Mouse (Mus musculus) gastrocnemius, postnatal 36 days (tissue): Measurements from ENCODE around the gene Rnls. TPM values are rescaled to one million over a fixed set of nuclear protein-coding genes. Genes with fewer than 3 reads are reported as not detected.
"Not testable (repeated sequence)": the region's sequence is repeated elsewhere in the genome, so short reads cannot be mapped to it uniquely, and the experiment has no call there.

Experiments used
- DNase-seq, 2 experiments: peaks; one replicate each; pipeline ENCODE4 v3.0.0; 2022
- intact Hi-C: fragments of 180-260 bp; cut with DNase I; formaldehyde crosslinking; loops from one replicate; pipeline ENCODE4 v1.15.1; 2025
- long read RNA-seq, 2 experiments: library from polyadenylated mRNA; stranded (forward); transcript quantifications; one replicate each; pipeline ENCODE4 v2.0.0; 2021
- total RNA-seq, 2 experiments: library from RNA; stranded (reverse); gene quantifications; 2 replicates each; pipeline ENCODE4 v1.2.3; 2021

The Rnls gene
- 10 to 100 TPM in 1 of 2 experiments, 1 to 10 TPM in 1; 9.3 to 10.2 TPM for total RNA-seq
- long read RNA-seq, experiment 1, transcript Rnls-201 (7 exons, 1,597 nt) = major isoform, 15 of 20 reads
- long read RNA-seq, experiment 1, partial matches to known transcripts = 2 of 20 reads
- long read RNA-seq, experiment 1, other reads (novel, unspliced or antisense) = 3 of 20 reads
- long read RNA-seq, experiment 2, transcript Rnls-201 (7 exons, 1,597 nt) = major isoform, 19 of 23 reads
- long read RNA-seq, experiment 2, partial matches to known transcripts = 0 of 23 reads
- long read RNA-seq, experiment 2, other reads (novel, unspliced or antisense) = 2 of 23 reads

DNA sequence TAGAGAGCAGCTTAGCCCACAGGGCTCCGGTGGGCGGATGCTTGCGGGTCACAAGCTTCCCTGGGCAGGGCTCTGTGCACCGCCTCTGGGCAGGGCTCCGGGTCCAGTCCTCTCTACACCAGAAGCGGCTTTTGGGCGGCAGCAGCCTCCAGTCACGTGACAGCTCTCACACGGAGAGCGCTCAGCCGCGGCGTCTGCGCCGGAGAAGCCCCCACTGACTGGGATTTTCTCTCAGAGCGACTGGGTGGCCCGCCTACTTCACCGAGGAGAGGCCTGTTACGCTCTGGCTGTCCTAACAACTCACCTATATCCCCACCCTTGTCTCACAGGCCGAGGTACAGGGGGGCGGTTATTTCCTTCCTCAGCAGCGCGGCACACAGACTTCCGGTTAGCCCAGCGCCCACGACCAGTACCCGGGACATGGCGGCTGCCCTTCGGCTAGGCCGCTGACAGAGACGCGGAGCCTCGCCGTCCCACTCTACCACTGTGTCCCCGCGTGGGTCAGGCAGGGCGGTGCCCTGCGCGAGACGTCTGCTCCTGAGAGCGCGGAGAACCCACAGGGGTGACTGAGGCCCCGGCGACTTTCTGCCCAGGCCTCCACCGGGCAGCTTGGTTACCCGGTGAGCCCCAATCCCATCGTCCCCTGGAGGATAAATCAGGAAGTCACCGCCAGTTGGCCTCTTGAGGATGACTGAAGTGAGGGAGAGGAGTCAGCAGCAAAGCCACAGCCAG lies at the start of gene Rnls:
Gene Rnls, minus strand, starts transcription at position 645 of the 732 bp plus-strand sequence.
- intact Hi-C loops = no loop called here

DNA sequence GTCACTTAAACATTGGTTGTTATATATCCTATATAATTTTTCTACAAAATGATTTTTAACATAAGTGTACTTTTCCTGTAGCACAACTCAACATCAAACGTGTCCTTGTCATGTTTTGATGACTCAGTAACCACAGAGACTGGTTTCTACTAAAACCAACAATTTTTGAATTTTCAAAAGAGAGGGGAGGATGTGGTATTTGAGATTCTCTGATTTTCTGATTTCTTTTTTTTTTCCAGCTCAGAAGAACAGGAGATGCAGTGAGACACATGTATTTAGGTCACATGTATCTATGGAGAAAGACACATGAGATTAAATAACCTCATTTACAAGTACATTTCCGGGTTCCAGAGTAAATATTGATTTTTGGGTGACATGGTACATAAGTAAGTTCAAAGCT lies 37.4 kb upstream of the Rnls start:
- no peak for DNase-seq
- intact Hi-C loops = no loop called here

More for the DNA sequence above, at the start of gene Rnls:
- peak; percentile 76 to 82 for DNase-seq

DNA sequence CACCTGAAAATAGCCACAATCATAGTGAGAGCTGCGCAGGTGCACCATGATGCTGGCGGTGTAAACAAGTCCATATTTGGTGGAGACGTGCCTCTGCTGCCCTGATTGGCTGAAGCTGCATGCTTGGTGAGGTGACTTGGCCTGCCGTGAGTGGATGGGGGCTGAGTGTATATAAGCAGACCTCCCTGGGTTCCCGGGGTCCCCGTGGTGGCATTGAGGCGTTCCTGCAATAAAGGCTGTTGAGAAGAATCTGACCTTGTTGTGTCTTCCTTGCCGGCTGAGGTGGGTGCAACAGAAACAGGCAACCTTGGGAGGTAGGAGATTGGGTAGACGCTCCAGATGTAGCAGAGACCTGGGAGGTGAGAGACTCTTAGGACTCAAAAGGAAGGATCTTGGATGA lies 27.3 kb upstream of the Rnls start:
- intact Hi-C loops, DNase-seq: not testable (repeated sequence)

DNA sequence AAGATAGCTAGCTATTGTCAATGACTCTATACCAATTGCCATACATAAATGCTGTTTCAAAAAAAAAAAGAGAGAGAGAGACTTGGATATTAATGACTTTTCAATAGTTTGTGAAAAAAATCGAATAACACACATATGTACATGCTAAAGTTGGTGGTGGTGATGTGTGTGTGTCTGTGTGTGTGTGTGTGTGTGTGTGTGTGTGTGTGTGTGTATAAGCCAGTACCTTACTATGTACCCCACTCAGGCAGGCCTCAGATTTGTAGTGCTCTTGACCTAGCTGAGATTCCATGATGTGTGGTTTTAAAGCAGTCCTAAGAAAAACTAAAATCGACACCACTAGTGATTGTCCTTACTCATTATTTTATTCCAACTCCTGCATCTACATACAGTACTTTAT lies 11.3 kb downstream of the Rnls start:
- DNase-seq = no peak
- intact Hi-C loops = no loop called here

DNA sequence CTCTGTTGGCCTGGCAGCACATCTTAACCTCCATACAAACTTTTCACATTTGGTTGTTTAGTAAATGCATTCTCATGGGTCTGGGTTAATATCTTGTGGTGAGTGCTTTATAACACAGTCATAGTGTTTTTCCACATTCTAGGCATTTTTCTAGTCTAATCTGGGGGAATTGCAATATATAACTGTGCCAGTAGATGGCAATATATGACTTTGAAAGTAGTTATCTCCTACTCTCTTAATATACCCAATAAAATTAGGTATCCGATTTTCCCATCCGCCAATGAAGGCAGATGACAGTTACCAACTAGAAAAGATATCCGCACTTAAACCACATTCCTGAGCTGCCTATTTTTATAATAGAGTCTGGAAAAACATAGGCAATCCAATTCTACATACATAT lies 11.7 kb downstream of the Rnls start:
- intact Hi-C loops = no loop called here
- DNase-seq = no peak

DNA sequence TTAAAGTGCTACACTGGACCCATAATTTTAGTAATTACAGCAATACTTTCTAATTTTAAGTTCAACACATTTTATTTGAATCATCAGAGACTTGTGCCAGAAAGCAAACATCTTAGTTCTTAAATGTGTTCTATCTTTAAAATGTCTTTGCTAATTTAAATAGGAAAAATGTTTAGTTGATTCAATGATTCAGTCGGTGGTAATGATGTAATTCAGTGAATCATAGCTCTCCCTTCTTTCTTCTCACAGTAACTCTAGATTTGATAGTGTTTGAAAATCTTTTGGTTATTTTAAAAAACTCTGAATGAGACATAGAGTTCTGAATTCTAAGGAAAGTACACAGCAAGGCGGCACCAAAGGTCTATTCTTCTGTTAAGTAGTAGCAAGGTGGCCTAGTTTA lies 23.3 kb downstream of the Rnls start:
- intact Hi-C loops = loop anchor here (5.0 kb wide), 2 partner anchors 142 to 652 kb away; no protein-coding TSS in a partner anchor
- no peak for DNase-seq

DNA sequence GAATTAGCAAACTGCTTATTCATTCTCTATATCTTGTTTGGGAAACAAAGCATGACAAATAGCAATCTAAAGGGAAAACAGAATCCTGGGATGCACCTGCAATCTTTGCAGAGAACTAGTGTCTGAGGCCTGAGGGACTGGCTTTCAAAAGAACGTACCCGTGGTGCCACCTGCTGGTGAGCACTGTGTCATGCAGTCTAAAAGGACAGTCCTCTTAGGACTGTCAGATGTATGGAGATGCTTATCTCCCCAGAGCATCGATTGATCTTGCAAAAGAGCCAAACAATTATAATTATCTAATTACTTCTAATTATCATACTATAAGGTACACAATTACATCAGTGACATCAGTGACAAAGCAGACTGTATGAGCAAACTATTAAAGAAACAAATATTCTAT lies 25.4 kb downstream of the Rnls start:
- intact Hi-C loops = loop anchor here (5.0 kb wide), 2 partner anchors 139 to 649 kb away; no protein-coding TSS in a partner anchor

DNA sequence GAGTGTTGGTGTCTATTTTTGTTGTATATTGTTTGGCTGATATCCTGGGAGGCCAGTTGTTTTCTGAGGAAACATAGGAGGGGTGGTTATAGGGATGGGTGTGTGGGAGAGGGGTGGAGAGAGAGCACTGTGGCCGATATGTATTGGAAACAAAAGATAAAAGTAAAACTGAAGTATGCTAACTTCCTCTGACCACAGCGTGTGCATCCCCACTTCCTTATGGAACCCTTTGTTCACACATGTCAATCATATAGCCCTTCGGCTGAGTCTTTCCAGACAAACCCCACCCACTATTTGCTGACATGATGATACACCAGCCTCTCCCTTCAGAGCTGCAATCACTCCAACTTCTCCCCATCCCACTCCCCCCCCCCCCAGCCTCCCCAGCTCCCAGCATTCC lies 35.1 kb downstream of the Rnls start:
- DNase-seq = no peak
- intact Hi-C loops = no loop called here

More for the DNA sequence above, 25.4 kb downstream of the Rnls start:
- DNase-seq = peak; percentile 35 to 51

DNA sequence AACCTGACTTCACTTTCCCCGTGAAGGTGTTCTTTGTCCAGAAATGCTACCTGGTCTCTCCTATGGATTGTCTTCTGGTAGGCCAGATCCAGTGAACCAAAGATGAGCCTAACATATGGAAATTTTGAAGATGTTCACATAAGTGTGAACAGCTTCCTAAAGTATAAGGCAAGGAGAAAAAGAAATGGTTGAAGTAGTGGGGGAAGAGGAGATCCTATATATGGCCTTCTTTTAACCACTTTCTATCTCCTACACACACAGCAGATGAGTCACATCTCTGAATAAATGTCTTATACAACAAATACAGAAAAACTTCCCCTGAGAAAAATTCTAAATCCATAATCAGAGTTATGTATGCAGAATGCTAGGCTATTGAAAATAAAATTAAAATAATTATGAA lies 52.0 kb downstream of the Rnls start:
- no peak for DNase-seq
- intact Hi-C loops = no loop called here

DNA sequence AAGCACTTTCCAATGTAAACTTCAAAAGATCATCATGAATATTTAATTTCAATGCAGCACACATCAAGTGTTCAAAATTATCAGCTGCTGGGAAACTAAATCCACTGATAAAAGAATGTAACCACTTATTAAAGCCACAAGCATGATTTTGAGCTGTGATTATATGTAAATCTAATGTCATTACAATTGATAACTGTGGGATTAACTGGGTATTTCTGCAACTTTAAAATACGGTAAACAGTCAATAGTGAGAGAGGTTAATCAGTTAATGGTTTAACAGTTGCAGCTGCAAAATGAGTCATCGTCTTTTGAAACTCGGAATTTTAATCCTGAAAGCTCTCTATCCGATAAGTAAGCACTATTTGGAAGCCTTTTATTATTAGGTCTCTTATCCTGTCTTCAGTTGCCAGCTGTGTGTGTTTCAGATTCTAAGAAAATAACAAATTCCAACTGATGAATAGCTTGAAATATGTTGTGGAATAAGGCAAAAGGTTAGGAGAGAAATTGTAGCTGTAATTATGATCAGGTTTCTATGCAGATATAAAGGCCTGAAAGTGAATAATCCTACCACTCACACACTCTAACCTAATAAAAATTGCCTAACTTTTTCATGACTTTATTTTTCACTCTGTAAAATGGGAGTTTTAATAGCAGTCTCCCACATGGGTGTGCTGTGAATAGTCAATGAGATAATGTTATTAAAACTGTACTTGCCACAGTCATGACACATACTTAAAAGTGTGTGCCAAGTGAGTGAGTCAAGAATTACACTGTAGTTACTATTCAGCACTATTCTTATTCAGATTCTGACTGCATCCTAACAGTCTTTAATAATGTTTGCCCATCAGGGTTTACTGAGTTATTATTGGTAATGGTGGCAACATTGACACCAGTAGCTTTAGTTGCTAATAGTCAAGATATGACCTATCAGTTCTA lies 65.1 kb downstream of the Rnls start:
- no peak for DNase-seq
- intact Hi-C loops = no loop called here

DNA sequence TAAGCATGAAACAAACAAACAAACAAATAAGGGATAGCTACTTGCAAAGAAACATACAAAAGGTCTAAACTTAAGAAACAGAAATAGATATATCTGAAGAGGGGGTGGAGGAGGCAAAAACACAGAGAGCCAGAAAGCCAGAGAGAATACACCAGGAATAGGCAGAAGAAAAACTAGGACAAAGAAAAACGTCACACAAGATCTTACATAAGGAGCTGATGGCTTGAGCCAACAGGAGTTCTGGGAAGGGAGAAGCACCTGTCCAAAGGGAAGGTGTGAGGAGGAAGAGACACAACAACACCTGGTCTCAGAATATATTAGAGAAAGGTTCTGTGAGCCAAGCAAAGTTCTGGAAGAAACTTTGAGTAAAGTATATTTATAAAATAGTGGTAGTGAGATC lies 73.3 kb downstream of the Rnls start:
- intact Hi-C loops = no loop called here
- no peak for DNase-seq

DNA sequence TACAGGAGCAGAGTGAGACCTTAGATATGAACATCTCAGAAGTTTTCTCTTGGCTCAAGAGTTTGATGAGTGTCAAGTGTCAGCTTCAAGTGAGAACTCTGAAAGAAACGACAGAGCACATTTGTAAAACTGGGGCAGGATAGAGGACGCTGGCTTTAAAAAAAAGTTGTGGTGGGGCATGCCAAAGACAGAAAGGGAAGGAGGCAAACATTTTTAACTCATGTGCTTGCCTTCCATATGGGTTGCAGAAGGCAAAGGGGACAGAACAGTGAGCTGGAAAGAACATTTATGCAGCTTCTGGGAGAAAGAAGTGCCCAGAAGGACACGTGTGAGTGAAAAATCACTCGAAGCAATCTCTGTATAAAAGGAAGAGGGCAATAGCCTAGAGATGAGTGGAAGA lies 75.0 kb downstream of the Rnls start:
- intact Hi-C loops = no loop called here
- no peak for DNase-seq

DNA sequence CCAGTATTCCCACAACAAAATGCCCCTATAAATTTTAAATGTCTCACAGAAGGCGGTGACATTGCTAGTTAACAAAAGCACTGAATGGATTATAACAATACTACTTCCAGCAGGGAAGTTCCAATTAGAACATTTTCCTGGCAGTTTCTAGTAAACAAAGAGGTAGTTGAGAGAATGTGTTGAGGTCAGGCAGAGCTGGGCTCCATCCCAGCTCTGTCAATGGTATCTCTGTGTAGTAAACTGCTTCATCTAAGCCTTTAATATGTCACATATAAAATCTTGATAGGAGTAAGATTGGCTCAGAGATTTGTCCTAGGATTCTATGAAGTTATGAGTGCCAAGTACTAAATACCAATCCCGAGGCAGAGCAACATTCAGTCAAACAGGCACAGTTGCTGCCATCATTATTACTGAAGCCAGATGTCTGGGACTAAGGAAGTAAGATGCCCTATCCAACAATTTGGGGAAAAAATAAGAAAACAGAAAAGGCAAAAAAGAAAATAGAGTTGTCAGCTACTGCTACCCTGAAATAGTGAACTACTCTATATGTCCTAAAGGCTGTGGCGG lies 92.3 kb downstream of the Rnls start:
- intact Hi-C loops = no loop called here
- DNase-seq = no peak

DNA sequence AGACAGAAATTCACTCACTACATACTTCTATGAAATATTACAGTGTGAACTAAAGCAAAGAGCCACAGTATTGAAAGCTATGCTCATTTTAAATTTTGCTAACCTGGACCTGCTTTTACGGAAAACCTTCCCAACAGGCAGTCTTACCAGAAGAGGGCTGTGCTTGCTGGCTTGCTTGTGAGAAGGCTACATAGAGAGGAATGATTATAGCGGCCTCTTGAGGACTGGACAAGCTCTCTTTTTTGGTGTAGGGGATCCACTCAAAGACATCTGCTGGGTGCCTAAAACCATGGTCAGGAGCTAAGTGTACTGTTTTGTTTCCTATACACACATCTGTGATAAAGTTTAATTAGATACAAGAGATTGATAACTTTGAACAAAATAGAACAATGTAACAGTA lies 95.8 kb downstream of the Rnls start:
- no peak for DNase-seq
- intact Hi-C loops = no loop called here

DNA sequence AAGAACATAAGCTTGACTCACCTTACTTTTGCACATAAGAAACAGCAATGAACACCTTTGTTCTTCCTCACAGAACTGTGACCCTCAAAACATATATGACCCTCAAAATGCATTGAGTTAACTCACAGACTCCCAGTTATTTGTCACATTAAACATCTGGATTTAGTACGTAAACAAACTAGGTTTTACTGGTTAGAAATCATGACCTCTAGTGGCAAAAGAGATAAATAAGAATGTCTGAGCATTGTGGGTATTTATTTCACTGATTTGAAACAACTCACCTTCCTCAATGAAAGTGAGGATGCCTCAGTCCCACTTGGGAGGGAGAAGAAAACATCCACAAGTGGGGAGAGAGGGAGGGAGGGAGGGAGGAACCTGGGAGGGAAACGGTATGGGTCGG lies 109.1 kb downstream of the Rnls start:
- no peak for DNase-seq
- intact Hi-C loops = no loop called here

DNA sequence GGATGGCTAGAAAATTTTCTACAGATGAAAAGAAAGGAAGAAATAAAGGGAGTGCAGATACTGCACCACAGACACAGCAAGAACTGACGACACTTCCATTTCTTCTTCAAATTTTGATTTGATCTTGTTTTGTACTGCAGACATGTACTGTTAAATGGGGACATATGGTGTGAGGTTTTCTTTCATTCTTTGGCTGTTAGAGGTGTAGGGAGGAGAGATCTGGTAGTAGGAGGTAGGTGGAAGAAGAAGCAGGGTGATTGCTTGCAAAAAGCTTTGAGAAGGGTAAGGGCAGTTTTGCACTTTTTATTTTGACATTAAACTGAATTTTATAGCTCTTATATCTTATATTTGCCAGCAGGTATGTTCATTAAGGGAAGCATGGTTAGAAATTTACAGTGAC lies 115.7 kb downstream of the Rnls start:
- intact Hi-C loops = no loop called here
- no peak for DNase-seq

DNA sequence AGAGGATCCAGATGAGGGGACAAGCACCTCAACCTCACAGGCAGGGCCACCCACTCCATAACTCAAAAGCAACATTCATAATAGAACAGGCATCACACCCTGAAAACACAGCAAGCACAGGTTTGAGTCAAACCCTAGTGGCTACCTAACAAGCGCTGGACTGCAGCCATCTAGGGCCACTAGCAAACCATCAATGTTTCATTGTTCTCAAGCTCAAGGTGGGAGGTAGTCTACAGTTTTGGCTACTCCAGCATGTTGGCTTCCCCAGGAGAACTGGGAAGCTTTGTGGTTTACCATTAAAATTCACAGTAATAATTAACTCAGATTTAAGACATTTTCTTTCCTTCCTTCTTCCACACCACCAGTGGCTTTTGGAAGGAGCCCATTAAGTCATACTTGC lies 118.4 kb downstream of the Rnls start:
- intact Hi-C loops = no loop called here
- no peak for DNase-seq

DNA sequence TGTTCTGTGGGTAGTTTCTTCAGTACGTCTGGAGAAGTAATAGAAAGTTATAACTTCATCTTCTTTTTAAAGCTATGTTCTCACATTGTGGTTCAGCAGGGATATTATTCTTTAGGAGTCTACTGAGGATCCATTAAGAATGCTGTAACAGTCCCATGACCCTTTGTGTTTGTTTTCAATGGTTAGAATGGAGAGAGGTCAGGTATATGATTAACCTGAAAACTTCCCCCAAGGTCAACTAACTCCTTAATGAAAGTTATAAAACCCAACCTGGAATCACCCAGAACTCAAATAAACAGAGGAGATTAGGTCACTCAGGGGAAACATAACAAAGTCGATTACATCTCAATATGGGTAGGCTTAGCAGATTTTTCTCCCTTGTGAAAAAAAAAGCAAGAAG lies 120.5 kb downstream of the Rnls start:
- no peak for DNase-seq
- intact Hi-C loops = no loop called here

DNA sequence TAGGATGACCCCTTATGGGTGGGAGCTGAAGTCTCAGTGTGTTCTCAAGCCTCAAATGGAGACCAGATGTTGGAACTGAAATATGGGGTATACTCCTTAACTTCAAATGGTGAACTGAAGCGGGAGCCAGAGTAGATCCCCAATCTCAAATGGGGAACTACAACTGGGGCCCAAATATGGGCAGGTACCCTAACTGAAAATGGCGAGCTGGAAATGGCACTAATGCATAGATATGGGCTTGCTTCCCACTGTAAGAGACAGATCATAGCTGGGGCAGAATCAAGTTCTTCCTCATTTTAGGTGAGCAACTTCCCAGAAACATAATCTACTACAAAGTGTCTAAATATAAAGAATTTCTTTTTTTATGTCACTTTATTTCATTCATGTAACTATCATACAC lies 121.9 kb downstream of the Rnls start:
- intact Hi-C loops = no loop called here
- DNase-seq = no peak

DNA sequence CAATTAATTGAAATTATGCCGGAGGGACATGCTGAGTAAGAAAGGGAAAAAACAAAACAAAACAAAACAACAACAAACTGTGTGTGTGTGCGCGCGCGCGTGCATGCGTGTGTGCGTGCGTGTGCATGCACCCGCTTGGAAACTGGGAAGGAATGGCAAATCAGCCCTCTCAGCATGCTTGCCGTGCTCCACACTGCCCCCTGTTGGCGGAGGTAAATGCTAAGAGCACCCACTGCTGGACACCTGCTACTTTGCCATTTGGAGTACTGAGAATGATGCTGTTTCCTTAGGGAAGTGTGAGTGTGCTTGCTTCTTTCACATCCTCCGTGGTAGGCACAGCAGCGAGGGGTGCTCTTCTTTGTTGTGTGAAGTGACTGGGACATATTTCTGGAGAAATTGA lies 124.1 kb downstream of the Rnls start:
- DNase-seq = no peak
- intact Hi-C loops = no loop called here

DNA sequence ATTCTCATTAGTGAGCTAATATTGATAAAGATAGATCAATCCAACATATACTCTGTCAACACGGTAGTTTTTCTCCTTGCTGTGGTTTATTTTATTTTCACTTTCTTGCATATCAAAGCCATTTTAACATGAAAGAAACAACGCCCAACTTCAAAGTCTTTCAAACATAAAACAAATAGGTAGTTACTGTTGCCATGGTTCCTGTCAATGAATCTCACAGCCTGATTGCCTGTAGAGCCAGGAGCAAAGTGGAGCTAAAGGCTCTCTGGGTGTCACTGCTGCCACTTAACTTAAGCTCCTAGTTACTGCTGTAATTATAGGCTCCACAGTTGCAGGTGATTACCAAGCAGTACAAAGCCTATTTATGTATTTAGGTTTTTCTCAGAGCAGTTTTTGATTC lies 126.8 kb downstream of the Rnls start:
- intact Hi-C loops = no loop called here
- DNase-seq = no peak
